ENCODE assay signal across 21 mouse cellular contexts in genomic region chr7:111072410-111072809, GRCm38 (mm10). TPM values are rescaled to one million over a fixed set of nuclear protein-coding genes. Genes with fewer than 3 reads are reported as not detected.
DNase-seq lines count a peak whose midpoint lies in the region; ATAC-seq and TF ChIP-seq lines count a peak whose summit lies in the region.
"Had no signal": no experiment of that assay in that cellular context is flagged by ENCODE, and none has a peak within 500 bp of the region (broad histone marks: within the 10 kb centered on the region; RNA-seq: fewer than 3 reads in every experiment).

No protein-coding gene starts in this region.

- no peaks in the 10 kb centered on the region; the same call in 1 of the 2 replicates for H3K4me1 ChIP-seq in bone marrow, adult 2 months (ENCODE audit: control insufficient read depth, insufficient read depth, low read length)
- H3K4me1 ChIP-seq: embryonic facial prominence, embryonic 10.5 days; embryonic facial prominence, embryonic 12.5 days; forebrain, embryonic 13.5 days had no signal

- no peak for TF ChIP-seq CTCF in bone marrow, adult 2 months (IDR thresholded peaks at IDR 0.05; ENCODE audit: control insufficient read depth, insufficient read depth, low read length)

- peak; percentile 78 for ATAC-seq in megakaryocyte, adult 5-6 weeks (ENCODE audit: poor library complexity, severe bottlenecking)
- ATAC-seq: activated CD4-positive, CD25-positive, alpha-beta regulatory T cell, adult 4 months; CD4-positive, CD25-positive, alpha-beta regulatory T cell, adult 4 months; forebrain, embryonic 13.5 days; forebrain, embryonic 15.5 days; forebrain, postnatal 0 days; Patski had no signal

- peak overlapping the region; percentile 64; the same call in 1 of the 2 replicates for H3K27ac ChIP-seq in bone marrow, adult 2 months (ENCODE audit: control insufficient read depth, insufficient read depth, low read depth, low read length, poor library complexity)
- H3K27ac ChIP-seq: embryonic facial prominence, embryonic 10.5 days; embryonic facial prominence, embryonic 12.5 days; forebrain, embryonic 13.5 days; forebrain, embryonic 15.5 days had no signal

- WGBS in bone marrow, adult 2 months = 44% methylated on average over 4 of the region's 4 CpGs

- DNase-seq in adrenal gland, postnatal 25 days = no peak
- no peak for DNase-seq in natural killer cell, adult 2 months (ENCODE audit: low spot score in 2 of 2)
- no peak for DNase-seq in heart, adult 9 months (ENCODE audit: low spot score in 2 of 2)
- DNase-seq: adrenal gland, adult 8-10 months; adrenal gland, postnatal 14 days; B cell, adult 2 months; cerebellum, adult 11-12 months; cerebellum, adult 2 months; cerebellum, adult 9-10 months; cerebellum, postnatal 10 days; cerebellum, postnatal 25 days; forebrain, postnatal 0 days had no signal

- no peak for TF ChIP-seq POLR2A in bone marrow, adult 2 months (IDR thresholded peaks at IDR 0.05; ENCODE audit: borderline replicate concordance, control insufficient read depth, low read depth, low read length)

- H3K4me3 ChIP-seq in bone marrow, adult 2 months (replicated peaks; ENCODE audit: control insufficient read depth, low read depth, low read length) = no peak overlapping the region
- H3K4me3 ChIP-seq: embryonic facial prominence, embryonic 10.5 days; embryonic facial prominence, embryonic 12.5 days; forebrain, embryonic 13.5 days; forebrain, embryonic 15.5 days had no signal

RNA-seq across cellular contexts. Expression of gene Eif4g2, which starts 10.4 kb away (rescaled TPM):
- polyA plus RNA-seq in bone marrow, adult 2 months (2011; ENCODE audit: insufficient read depth, insufficient read length, low replicate concordance, missing spikeins) = 184 and 239 TPM in 2 replicates
- total RNA-seq in megakaryocyte, adult 5-6 weeks (2015) = 804 and 868 TPM in 2 replicates
- total RNA-seq in megakaryocyte, adult 5-6 weeks (2017) = 448 and 663 TPM in 2 replicates
- 875 and 903 TPM in 2 replicates for total RNA-seq in adrenal gland, postnatal 25 days (2021)

RNA-seq across cellular contexts. Expression of gene Ctr9, which starts 43.7 kb away (rescaled TPM):
- polyA plus RNA-seq in bone marrow, adult 2 months (2011; ENCODE audit: insufficient read depth, insufficient read length, low replicate concordance, missing spikeins) = 12.1 and 21.2 TPM in 2 replicates
- total RNA-seq in megakaryocyte, adult 5-6 weeks (2015) = 14.7 and 33.9 TPM in 2 replicates
- total RNA-seq in megakaryocyte, adult 5-6 weeks (2017) = 47.0 and 48.3 TPM in 2 replicates
- total RNA-seq in adrenal gland, postnatal 25 days (2021) = 48.6 and 53.9 TPM in 2 replicates
